Mouse (Mus musculus) embryonic facial prominence, embryonic 15.5 days (tissue): Measurements from ENCODE around the gene Dlg5. TPM values are rescaled to one million over a fixed set of nuclear protein-coding genes. Genes with fewer than 3 reads are reported as not detected.

ENCODE experiments used
- ATAC-seq: fragments of 200-750 bp; cut with Nextera tagmentation; 2 replicates; pipeline ENCODE4 v1.8.0; 2017; ENCODE audit warnings: low read depth, moderate TSS enrichment; ENCODE audit not compliant: insufficient number of reproducible peaks, low FRiP score, low TSS enrichment
- H3K27ac ChIP-seq: fragments of 300-500 bp; sonication (generic); replicated peaks from 2 replicates; pipeline ENCODE4 v1.5.1; 2015; ENCODE audit warnings: mild to moderate bottlenecking, inconsistent platforms
- H3K27me3 ChIP-seq: fragments of 300-500 bp; sonication (generic); 2 replicates; pipeline ENCODE4 v1.6.1; 2015; ENCODE audit warnings: inconsistent platforms
- H3K36me3 ChIP-seq: fragments of 300-500 bp; sonication (generic); 2 replicates; pipeline ENCODE4 v1.6.1; 2015; ENCODE audit warnings: mild to moderate bottlenecking, inconsistent platforms
- H3K4me1 ChIP-seq: fragments of 300-500 bp; sonication (generic); 2 replicates; pipeline ENCODE4 v1.6.1; 2015; ENCODE audit warnings: inconsistent platforms
- H3K4me2 ChIP-seq: fragments of 300-500 bp; sonication (generic); replicated peaks from 2 replicates; pipeline ENCODE4 v1.6.1; 2015; ENCODE audit warnings: mild to moderate bottlenecking, inconsistent platforms
- H3K4me3 ChIP-seq: fragments of 300-500 bp; sonication (generic); replicated peaks from 2 replicates; pipeline ENCODE4 v1.5.1; 2015; ENCODE audit warnings: mild to moderate bottlenecking, inconsistent platforms
- H3K9ac ChIP-seq: fragments of 300-500 bp; sonication (generic); 2 replicates; pipeline ENCODE4 v1.6.1; 2015; ENCODE audit warnings: inconsistent platforms
- H3K9me3 ChIP-seq: fragments of 300-500 bp; sonication (generic); replicated peaks from 2 replicates; pipeline ENCODE4 v1.6.1; 2016; ENCODE audit warnings: inconsistent platforms
- WGBS: fragments of 180-500 bp; shearing (Covaris S2); methylation state at CpG from one replicate; pipeline ENCODE4 v1.1.7; 2015; 5-methylcytosine and 5-hydroxymethylcytosine counted together
- polyA plus RNA-seq: library from polyadenylated mRNA; unstranded; fragments of >200 nt; fragmentation: Nextera tagmentation; extraction: Ambion mirVana; gene quantifications from 2 replicates; pipeline ENCODE4 v1.2.1, GENCODE M21; 2015

The Dlg5 gene
- polyA plus RNA-seq, 1 experiment from 2014 or later = 22.1 TPM

- H3K9me3 ChIP-seq = no peaks in the 10 kb centered on the region
- H3K4me3 ChIP-seq = no peak overlapping the region
- H3K4me1 ChIP-seq = peaks cover 56% of the 10 kb centered on the region
- no peak overlapping the region for H3K27ac ChIP-seq
- peak; percentile 56; the same call in 1 of the 2 replicates for ATAC-seq
- H3K4me2 ChIP-seq = no peak overlapping the region
- H3K27me3 ChIP-seq = no peaks in the 10 kb centered on the region
- 56% methylated on average over 2 of the region's 2 CpGs for WGBS
- no peak overlapping the region for H3K9ac ChIP-seq
- no peaks in the 10 kb centered on the region for H3K36me3 ChIP-seq
Measured at GRCm38 (mm10) chr14:24234411-24234810, 11.3 kb downstream of the Dlg5 start.

- Histone ChIP-seq H3K27ac (0 out of 2 replicates have a peak overlapping the region, but pooled peaks have one; percentile 17), H3K4me3 (no peak overlapping the region), H3K4me2 (no peak overlapping the region), H3K27me3 (no peaks in the 10 kb centered on the region), H3K4me1 (peaks cover 41% of the 10 kb centered on the region), H3K9ac (no peak overlapping the region), H3K36me3 (no peaks in the 10 kb centered on the region), H3K9me3 (no peaks in the 10 kb centered on the region)
- ATAC-seq = peak; percentile 26; the same call in 1 of the 2 replicates
- WGBS = 47% methylated on average over 11 of the region's 12 CpGs
Measured at GRCm38 (mm10) chr14:24232641-24233633, 12.8 kb downstream of the Dlg5 start.

- Histone ChIP-seq H3K27me3 (no peaks in the 10 kb centered on the region), H3K9ac (no peak overlapping the region), H3K9me3 (no peaks in the 10 kb centered on the region), H3K36me3 (no peaks in the 10 kb centered on the region), H3K4me1 (peaks cover 20% of the 10 kb centered on the region), H3K4me3 (no peak overlapping the region), H3K27ac (no peak overlapping the region), H3K4me2 (no peak overlapping the region)
- 65% methylated on average over 6 of the region's 6 CpGs for WGBS
- ATAC-seq = no peak
Measured at GRCm38 (mm10) chr14:24228549-24228948, 17.2 kb downstream of the Dlg5 start.

GRCm38 (mm10) chr14:24227015-24227414 lies 18.7 kb downstream of the Dlg5 start:
- H3K27ac ChIP-seq = no peak overlapping the region
- WGBS = 87% methylated on average over 8 of the region's 8 CpGs
- no peak overlapping the region for H3K9ac ChIP-seq

GRCm38 (mm10) chr14:24226344-24226743 lies 19.4 kb downstream of the Dlg5 start:
- peaks cover 19% of the 10 kb centered on the region for H3K4me1 ChIP-seq
- no peak overlapping the region for H3K4me3 ChIP-seq
- no peaks in the 10 kb centered on the region for H3K36me3 ChIP-seq
- no peak overlapping the region for H3K27ac ChIP-seq
- no peak overlapping the region for H3K4me2 ChIP-seq
- no peak overlapping the region for H3K9ac ChIP-seq
- no peaks in the 10 kb centered on the region for H3K27me3 ChIP-seq
- 81% methylated on average over 2 of the region's 2 CpGs for WGBS
- no peak for ATAC-seq
- no peaks in the 10 kb centered on the region for H3K9me3 ChIP-seq

More at GRCm38 (mm10) chr14:24227015-24227414, 18.7 kb downstream of the Dlg5 start:
- no peak overlapping the region for H3K4me3 ChIP-seq
- ATAC-seq = no peak
- H3K36me3 ChIP-seq = no peaks in the 10 kb centered on the region
- H3K4me1 ChIP-seq = peaks cover 20% of the 10 kb centered on the region
- no peak overlapping the region for H3K4me2 ChIP-seq
- no peaks in the 10 kb centered on the region for H3K9me3 ChIP-seq
- no peaks in the 10 kb centered on the region for H3K27me3 ChIP-seq

GRCm38 (mm10) chr14:24222759-24223158 lies 23.0 kb downstream of the Dlg5 start:
- WGBS = 9% methylated on average over 3 of the region's 3 CpGs
- ATAC-seq = no peak
- H3K27ac ChIP-seq = no peak overlapping the region
- no peak overlapping the region for H3K4me2 ChIP-seq
- no peak overlapping the region for H3K9ac ChIP-seq
- no peaks in the 10 kb centered on the region for H3K36me3 ChIP-seq
- peaks cover 32% of the 10 kb centered on the region for H3K4me1 ChIP-seq
- H3K9me3 ChIP-seq = no peaks in the 10 kb centered on the region
- no peak overlapping the region for H3K4me3 ChIP-seq
- no peaks in the 10 kb centered on the region for H3K27me3 ChIP-seq

- H3K27ac ChIP-seq = no peak overlapping the region
- H3K9ac ChIP-seq = no peak overlapping the region
- H3K4me3 ChIP-seq = no peak overlapping the region
- H3K9me3 ChIP-seq = no peaks in the 10 kb centered on the region
- WGBS = 73% methylated on average over 3 of the region's 3 CpGs
- peaks cover 36% of the 10 kb centered on the region for H3K4me1 ChIP-seq
- no peak overlapping the region for H3K4me2 ChIP-seq
- ATAC-seq = no peak
- no peaks in the 10 kb centered on the region for H3K36me3 ChIP-seq
- no peaks in the 10 kb centered on the region for H3K27me3 ChIP-seq
Measured at GRCm38 (mm10) chr14:24222273-24222672, 23.4 kb downstream of the Dlg5 start.

- 54% methylated on average over 8 of the region's 8 CpGs for WGBS
- Histone ChIP-seq H3K4me3 (no peak overlapping the region), H3K27ac (no peak overlapping the region), H3K9me3 (no peaks in the 10 kb centered on the region), H3K36me3 (no peaks in the 10 kb centered on the region), H3K27me3 (no peaks in the 10 kb centered on the region), H3K4me1 (peaks cover 75% of the 10 kb centered on the region), H3K9ac (no peak overlapping the region), H3K4me2 (no peak overlapping the region)
- ATAC-seq = no peak
Measured at GRCm38 (mm10) chr14:24217362-24217722, 28.4 kb downstream of the Dlg5 start.

- no peaks in the 10 kb centered on the region for H3K36me3 ChIP-seq
- H3K4me1 ChIP-seq = peaks cover 79% of the 10 kb centered on the region
- no peak overlapping the region for H3K27ac ChIP-seq
- H3K9ac ChIP-seq = no peak overlapping the region
- no peak overlapping the region for H3K4me3 ChIP-seq
- no peaks in the 10 kb centered on the region for H3K9me3 ChIP-seq
- ATAC-seq = no peak
- no peaks in the 10 kb centered on the region for H3K27me3 ChIP-seq
- no peak overlapping the region for H3K4me2 ChIP-seq
- WGBS = 37% methylated on average over 11 of the region's 11 CpGs
Measured at GRCm38 (mm10) chr14:24216678-24217361, 28.9 kb downstream of the Dlg5 start.

- Histone ChIP-seq H3K4me2 (no peak overlapping the region), H3K27ac (no peak overlapping the region), H3K27me3 (no peaks in the 10 kb centered on the region), H3K9me3 (no peaks in the 10 kb centered on the region), H3K36me3 (no peaks in the 10 kb centered on the region), H3K4me3 (no peak overlapping the region), H3K9ac (no peak overlapping the region), H3K4me1 (peaks cover 84% of the 10 kb centered on the region)
- peak; percentile 49; the same call in 1 of the 2 replicates for ATAC-seq
- WGBS = 43% methylated on average over 4 of the region's 4 CpGs
Measured at GRCm38 (mm10) chr14:24216064-24216463, 29.7 kb downstream of the Dlg5 start.

GRCm38 (mm10) chr14:24214436-24214835 lies 31.3 kb downstream of the Dlg5 start:
- Histone ChIP-seq H3K9me3 (no peaks in the 10 kb centered on the region), H3K9ac (no peak overlapping the region), H3K4me3 (no peak overlapping the region), H3K27me3 (no peaks in the 10 kb centered on the region), H3K36me3 (no peaks in the 10 kb centered on the region), H3K27ac (peak overlapping the region; percentile 35; the same call in 1 of the 2 replicates), H3K4me2 (no peak overlapping the region), H3K4me1 (peaks cover 81% of the 10 kb centered on the region)
- 33% methylated on average over 9 of the region's 9 CpGs for WGBS
- ATAC-seq = no peak
